Mouse (Mus musculus) intestine, embryonic 14.5 days (tissue): ENCODE results near the gene Arl6ip4. TPM values are rescaled to one million over a fixed set of nuclear protein-coding genes. Genes with fewer than 3 reads are reported as not detected.

Source experiments
- ATAC-seq: fragments of 200-750 bp; cut with Nextera tagmentation; replicated peaks from 2 replicates; pipeline ENCODE4 v1.8.0; 2017; ENCODE audit warnings: low read depth, moderate number of reproducible peaks, moderate TSS enrichment, moderate library complexity; ENCODE audit not compliant: low FRiP score, low TSS enrichment
- DNase-seq: peaks from one replicate; pipeline ENCODE4 v3.0.0-alpha.2; 2018; ENCODE audit warnings: low spot score
- H3K27ac ChIP-seq: fragments of 300-500 bp; sonication (generic); 2 replicates; pipeline ENCODE4 v1.5.1; 2014; ENCODE audit warnings: low read depth, mild to moderate bottlenecking, control low read depth
- H3K27me3 ChIP-seq: fragments of 300-500 bp; sonication (generic); replicated peaks from 2 replicates; pipeline ENCODE4 v1.6.1; 2014; ENCODE audit warnings: low read length, control low read depth; ENCODE audit not compliant: control insufficient read depth, insufficient read depth
- H3K36me3 ChIP-seq: fragments of 300-500 bp; sonication (generic); 2 replicates; pipeline ENCODE4 v1.6.1; 2014; ENCODE audit warnings: low read length, control low read depth; ENCODE audit not compliant: control insufficient read depth, insufficient read depth
- H3K4me1 ChIP-seq: fragments of 300-500 bp; sonication (generic); replicated peaks from 2 replicates; pipeline ENCODE4 v1.6.1; 2014; ENCODE audit warnings: low read length, control low read depth, mixed read lengths; ENCODE audit not compliant: control insufficient read depth, insufficient read depth
- H3K4me2 ChIP-seq: fragments of 300-500 bp; sonication (generic); 2 replicates; pipeline ENCODE4 v1.6.1; 2014; ENCODE audit warnings: low read length
- H3K4me3 ChIP-seq: fragments of 300-500 bp; sonication (generic); 2 replicates; pipeline ENCODE4 v1.5.1; 2014; ENCODE audit warnings: low read depth, low read length, control low read depth, mixed read lengths
- H3K9ac ChIP-seq: fragments of 300-500 bp; sonication (generic); 2 replicates; pipeline ENCODE4 v1.6.1; 2014; ENCODE audit warnings: mild to moderate bottlenecking, low read length
- H3K9me3 ChIP-seq: fragments of 300-500 bp; sonication (generic); 2 replicates; pipeline ENCODE4 v1.6.1; 2016; ENCODE audit warnings: low read length, control low read depth; ENCODE audit not compliant: control insufficient read depth
- WGBS: fragments of 180-500 bp; shearing (Covaris S2); extraction: QIAGEN DNeasy Blood & Tissue Kit; methylation state at CpG from one replicate; pipeline ENCODE4 v1.1.7; 2014; 5-methylcytosine and 5-hydroxymethylcytosine counted together
- polyA plus RNA-seq: library from polyadenylated mRNA; unstranded; fragments of >200 nt; fragmentation: Nextera tagmentation; extraction: Ambion mirVana; gene quantifications from 2 replicates; pipeline ENCODE4 v1.2.1, GENCODE M21; 2014

Arl6ip4 gene
- polyA plus RNA-seq, 1 experiment from 2014 or later, result 99.9 TPM

DNA sequence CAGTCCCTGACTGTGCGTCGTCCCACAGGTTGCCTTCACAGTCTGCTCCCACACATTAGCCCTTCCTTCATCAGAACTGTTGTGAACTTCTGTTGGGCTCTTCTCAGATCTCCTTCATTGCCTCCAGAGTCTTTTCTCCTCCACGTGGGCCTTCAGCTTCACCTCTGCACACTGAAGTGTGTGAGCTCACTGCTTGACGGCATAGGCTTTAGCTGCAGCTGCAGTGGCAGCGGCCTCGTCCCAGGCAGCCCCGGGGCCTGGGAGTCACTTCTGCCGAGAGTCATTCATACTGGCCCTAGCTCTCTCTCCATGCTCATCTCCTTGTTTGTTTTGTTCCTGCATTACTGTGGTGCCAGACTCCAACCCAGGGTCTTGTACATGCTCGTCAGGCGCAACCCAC is 51.7 kb downstream of the Arl6ip4 start:
- Histone ChIP-seq H3K9ac (no peak overlapping the region), H3K4me1 (peaks cover 39% of the 10 kb centered on the region), H3K27ac (no peak overlapping the region), H3K4me3 (no peak overlapping the region), H3K9me3 (no peaks in the 10 kb centered on the region), H3K27me3 (no peaks in the 10 kb centered on the region), H3K36me3 (no peaks in the 10 kb centered on the region), H3K4me2 (no peak overlapping the region)
- DNase-seq, result no peak
- ATAC-seq, result no peak
- 61% methylated on average over 10 of the region's 10 CpGs for WGBS

Other genes starting within 250 kb of the Arl6ip4 start
- 1.9 and 2.0 TPM in 2 replicates for gene Hcar1, start 236.1 kb upstream of the Arl6ip4 start, polyA plus RNA-seq
- gene Denr, start 208.9 kb upstream of the Arl6ip4 start, polyA plus RNA-seq, result 118 and 129 TPM in 2 replicates
- 1.4 and 2.3 TPM in 2 replicates for gene Gm43518, start 188.7 kb upstream of the Arl6ip4 start, polyA plus RNA-seq
- gene Ccdc62, start 185.4 kb upstream of the Arl6ip4 start, polyA plus RNA-seq, result 5.5 and 9.1 TPM in 2 replicates
- 14.7 and 17.5 TPM in 2 replicates for gene Hip1r, start 142.5 kb upstream of the Arl6ip4 start, polyA plus RNA-seq
- 26.4 and 27.7 TPM in 2 replicates for gene Vps37b, start 83.8 kb upstream of the Arl6ip4 start, polyA plus RNA-seq
- 1.5 and 1.8 TPM in 2 replicates for gene Abcb9, start 20.3 kb upstream of the Arl6ip4 start, polyA plus RNA-seq
- gene Ogfod2, start 3.8 kb upstream of the Arl6ip4 start, polyA plus RNA-seq, result 17.1 and 18.0 TPM in 2 replicates
- 6.2 and 6.7 TPM in 2 replicates for gene Pitpnm2, start 133.7 kb downstream of the Arl6ip4 start, polyA plus RNA-seq
- 13.6 and 13.9 TPM in 2 replicates for gene Mphosph9, start 211.9 kb downstream of the Arl6ip4 start, polyA plus RNA-seq
- 11.6 and 14.1 TPM in 2 replicates for gene 2810006K23Rik, start 212.0 kb downstream of the Arl6ip4 start, polyA plus RNA-seq
- gene Cdk2ap1, start 247.0 kb downstream of the Arl6ip4 start, polyA plus RNA-seq, result 58.7 and 59.5 TPM in 2 replicates